Mouse (Mus musculus) small intestine, adult 2 months (tissue): ENCODE data around the gene Dbf4.

Experiments
- CTCF ChIP-seq: fragments of 200-500 bp; IDR thresholded peaks from 2 replicates; pipeline ENCODE4 v1.5.1; 2012; ENCODE audit warnings: low read depth, mild to moderate bottlenecking, control low read depth, inconsistent platforms, low read length, moderate library complexity, mixed read lengths; ENCODE audit not compliant: insufficient replicate concordance, insufficient read length; ENCODE audit errors: extremely low read depth
- POLR2A ChIP-seq: fragments of 200-500 bp; IDR thresholded peaks from 2 replicates; pipeline ENCODE4 v1.6.1; 2012; ENCODE audit warnings: low read depth, mild to moderate bottlenecking, control low read depth, inconsistent platforms, low read length, moderate library complexity

GRCm38 (mm10) chr5:8422157-8422931 is at the start of gene Dbf4, which contains the start of gene Slc25a40:
- TF ChIP-seq POLR2A (0 out of 2 replicates have a peak, but pooled peaks have one; percentile 28), CTCF (no peak)
